Mouse (Mus musculus) ovary, postnatal 14 days (tissue): ENCODE data around the gene Cadm1.
A peak's percentile ranks its signal among the peaks of the same experiment; 100 is the strongest.

ENCODE experiments used
- DNase-seq: peaks from one replicate; pipeline ENCODE4 v3.0.0; 2022; ENCODE audit warnings: low spot score

Gene Cadm1

DNA sequence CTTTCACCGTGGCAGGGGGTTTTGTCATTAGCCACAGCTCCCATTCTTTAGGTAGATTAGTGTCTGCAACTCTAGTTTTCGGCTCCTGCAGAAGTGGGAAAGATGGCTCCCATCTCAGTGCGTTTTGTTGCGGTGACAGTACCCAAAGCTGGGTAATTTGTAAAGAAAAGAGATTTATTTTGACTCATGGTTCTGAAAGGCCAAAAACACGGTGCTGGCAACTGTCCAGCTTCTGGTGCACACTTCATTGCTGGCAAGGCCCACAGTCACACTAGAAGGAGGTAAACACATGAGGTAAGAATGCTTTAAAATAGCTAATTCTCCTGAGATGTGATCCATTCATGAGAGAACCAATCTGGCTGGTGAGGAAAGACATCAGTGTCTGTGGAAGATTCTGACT is 18.9 kb downstream of the Cadm1 start:
- no peak for DNase-seq

DNA sequence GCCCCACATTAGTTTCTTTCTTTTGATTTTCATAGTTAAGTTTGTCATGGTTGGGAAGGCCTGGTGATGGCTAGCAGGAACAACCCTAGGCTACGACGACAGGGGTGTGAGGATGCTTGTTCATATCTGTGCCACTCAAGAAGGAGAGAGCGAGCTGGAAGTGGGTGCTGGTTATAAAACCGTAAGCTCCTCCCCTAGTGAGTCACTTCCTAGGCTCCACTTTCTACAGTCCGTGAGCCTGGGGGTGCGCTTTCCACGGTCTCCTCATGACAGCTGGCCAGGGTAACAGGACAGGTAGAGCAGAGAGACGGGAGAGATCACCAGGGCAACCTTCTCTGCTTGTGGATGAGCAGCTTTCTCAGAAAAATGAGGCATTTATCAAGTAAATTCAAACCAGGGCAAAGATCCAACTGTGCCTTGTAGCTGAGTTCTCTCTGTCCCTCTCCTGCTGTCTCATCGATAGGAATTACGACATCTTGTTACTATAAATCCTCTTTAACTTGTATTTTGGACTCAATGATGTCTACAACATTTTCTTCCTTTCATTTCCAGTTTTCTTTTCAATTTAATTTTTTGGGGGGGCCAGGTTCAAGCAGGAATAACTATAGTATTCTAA is 23.1 kb downstream of the Cadm1 start:
- DNase-seq: no peak

DNA sequence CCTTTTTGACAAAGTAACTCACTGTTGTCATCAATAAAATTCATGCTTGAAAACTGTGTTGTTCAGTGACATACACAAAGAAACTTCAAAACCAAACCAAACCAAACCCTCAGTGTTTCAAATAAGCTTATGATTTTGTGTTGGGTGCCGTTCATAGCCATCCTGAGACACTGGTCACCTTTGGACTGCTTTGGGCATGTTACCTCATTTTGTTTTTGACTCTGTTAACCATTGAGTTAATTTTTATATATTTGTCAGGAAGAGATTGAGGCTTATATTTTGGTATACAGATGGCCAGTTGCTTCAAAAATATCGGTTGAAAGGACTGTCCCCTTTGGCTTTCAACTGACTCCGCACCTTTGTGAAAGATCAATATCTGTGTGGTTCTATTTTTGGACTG is 30.8 kb downstream of the Cadm1 start:
- DNase-seq: no peak

DNA sequence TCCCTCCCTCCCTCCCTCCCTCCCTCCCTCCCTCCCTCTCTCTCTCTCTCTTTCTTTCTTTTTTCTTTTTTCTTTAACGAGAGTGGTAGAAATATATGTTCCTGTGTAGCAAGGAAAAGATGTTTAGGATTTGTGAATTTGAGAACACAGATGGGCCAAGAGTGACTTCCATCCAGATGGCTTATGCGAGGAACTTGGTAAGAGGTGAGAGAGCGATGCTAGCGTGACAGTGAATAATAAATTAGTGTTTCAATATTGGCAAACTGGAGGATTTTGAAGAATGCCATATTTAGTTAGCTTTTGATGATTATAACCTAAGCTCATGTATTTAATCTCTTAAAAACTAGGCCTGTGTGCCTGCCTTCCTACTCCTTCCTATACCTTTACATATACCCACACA is 31.6 kb downstream of the Cadm1 start:
- DNase-seq: no peak

DNA sequence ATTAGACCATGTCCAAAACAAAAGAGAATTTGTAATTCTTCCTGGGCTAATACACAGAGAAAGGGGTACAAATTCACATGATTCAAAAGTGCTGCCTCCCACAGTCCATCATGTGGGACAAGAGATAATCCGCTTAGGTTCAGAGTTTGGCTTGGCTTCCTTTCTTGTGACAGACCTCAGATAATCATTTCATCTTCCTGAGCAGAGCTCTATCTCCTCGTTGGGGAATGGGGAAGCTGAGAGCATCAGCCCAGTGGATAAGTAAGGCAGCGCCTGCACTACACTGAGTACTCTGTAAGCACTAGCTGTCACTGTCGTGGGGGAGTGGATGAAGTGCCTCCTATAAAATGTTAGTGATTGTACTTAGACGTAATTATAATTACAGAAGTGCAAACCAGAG is 35.1 kb downstream of the Cadm1 start:
- DNase-seq: no peak

DNA sequence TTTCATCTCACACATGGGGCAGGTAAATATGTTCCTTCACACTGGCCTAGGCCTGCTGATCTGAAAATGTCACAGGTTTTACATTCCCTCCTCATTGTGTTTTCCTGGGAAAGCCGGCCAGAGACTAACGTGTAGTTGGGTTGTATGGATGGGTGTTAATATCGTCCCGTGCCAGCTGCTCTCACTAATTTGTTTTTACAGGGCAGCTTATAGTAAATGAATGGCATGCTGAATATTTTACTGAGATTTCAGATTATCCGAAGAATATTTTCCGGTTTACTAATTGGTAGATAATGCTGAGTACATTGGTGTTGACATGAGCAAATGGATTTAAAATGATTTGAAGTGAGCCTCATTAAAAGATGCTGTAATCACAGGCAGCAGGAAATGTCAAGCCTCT is 37.9 kb downstream of the Cadm1 start:
- DNase-seq: no peak

DNA sequence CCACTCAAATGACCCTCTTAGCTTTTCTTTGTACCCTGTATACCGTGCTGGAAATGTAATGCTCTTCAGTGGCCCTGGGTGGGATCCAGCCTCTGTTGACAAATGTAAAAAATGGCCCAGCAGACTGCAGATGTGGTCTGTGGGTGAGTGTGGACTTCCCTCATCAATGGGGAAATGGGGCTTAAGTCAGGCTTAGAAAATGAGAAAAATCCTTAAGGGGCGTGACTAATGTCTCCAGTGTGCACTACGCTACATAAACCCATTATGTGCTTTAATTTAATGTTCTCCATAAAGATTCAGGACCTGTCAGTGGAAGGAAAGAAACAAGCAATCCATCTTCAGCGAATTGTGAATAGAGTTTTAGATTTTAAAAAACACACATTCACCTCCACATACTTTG is 40.2 kb downstream of the Cadm1 start:
- no peak for DNase-seq

DNA sequence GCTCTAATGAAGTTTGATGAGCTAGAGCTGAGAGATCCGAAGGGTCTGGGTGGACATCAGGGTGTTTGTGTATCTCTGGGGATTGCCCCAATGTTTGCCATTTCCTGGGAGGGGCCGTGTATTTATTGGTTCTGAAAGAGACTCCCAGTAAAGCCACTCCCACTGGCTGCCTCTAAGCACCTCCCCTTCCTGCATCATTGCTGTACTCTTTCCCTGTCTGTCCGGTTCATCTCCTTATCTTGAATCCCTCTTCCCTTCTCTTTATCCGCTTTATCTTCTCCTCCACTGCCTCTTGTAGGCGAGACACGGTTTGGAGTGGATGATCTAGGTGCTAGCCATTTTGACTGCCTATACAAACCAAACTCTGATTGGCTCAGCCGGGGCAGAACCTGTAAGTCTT is 41.5 kb downstream of the Cadm1 start:
- DNase-seq: no peak

DNA sequence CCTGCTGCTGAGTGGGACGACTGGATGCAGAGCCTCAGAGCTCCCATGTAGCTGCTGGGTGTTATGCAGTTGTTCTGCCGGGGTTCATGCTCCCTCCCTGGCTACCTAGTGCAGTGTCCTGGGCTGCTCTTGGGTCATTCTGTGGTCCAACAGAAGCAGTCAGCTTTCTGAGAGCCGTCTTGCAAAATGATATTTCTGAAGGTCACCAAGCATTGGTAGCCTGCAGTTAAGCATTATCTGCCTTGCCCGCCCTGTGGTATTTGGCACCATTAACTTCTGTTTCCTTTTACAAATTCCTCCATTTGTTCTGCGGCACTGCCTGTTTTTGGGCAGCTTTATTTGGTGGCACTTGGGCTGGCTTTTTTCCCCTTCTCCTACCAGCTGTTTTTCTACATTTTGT is 42.2 kb downstream of the Cadm1 start:
- DNase-seq: no peak

DNA sequence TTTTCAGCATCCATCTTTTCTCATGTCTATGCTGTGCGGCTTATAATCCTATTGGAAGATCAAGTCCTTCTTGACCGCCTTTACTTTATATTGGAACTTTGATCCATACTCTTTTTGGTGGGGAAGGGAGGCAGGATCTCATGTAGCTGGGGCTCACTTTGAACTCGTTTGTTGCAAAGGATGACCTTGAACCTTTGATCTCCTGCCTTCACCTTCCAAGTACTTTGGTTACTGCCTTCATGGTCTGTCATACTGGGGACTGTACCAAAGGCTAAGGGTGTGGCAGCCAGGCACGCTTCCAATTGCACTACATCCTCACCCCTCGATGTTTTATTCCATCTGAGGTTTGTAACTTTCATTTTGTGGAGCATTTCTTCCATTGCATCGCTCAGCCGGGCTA is 43.5 kb downstream of the Cadm1 start:
- DNase-seq: no peak

DNA sequence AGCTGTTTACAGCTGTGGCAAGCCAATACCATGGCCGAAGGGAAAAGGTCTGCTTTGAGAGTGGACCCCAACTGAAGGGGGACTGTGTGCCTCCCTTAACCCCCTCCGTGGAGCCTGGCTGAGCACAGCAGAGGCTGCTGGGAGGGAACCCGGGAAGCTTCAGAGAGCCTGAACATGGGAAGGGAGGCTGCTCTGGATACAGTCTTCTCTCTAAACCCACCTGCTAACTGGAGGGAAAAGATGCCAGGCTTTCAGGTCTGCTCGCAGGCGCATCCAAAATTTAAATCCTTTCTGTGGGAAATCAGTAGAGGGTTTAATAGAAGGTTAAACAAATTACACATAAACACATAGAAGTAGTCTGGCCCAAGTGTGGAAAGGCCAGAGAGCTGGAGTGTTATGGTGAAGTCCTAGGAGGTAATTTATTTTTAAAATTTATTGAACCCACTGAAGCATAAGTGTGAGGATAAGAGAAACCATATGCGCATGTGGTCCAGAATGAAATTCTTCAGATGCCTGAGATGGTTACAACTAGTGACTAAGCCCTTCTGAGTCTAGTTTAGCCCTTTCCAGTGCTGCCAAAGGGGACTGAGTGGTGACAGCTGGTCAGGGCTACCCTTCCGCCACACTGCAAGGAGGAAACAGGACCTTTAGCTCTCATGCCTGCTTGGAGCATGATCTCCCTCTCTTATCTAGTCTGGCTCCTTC is 44.9 kb downstream of the Cadm1 start:
- no peak for DNase-seq

DNA sequence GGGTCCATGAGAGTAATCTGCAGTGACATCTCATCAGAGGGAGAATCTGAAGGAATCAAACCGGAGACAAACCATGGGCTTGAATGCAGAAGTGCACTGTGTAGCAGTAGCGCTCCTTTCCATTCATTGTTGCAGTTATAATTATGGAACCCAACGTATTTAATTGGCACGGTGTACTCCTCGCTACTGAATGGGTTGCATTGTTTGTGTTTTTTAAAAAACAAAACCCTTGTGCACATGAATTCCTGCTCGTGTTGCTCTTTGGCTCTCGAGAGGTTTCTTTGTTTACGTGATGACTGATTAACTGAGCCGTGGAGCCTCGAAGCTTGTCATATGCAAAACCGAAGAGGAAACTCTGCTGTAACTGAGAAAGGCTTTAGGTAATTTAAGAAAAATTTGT is 45.8 kb downstream of the Cadm1 start:
- no peak for DNase-seq

DNA sequence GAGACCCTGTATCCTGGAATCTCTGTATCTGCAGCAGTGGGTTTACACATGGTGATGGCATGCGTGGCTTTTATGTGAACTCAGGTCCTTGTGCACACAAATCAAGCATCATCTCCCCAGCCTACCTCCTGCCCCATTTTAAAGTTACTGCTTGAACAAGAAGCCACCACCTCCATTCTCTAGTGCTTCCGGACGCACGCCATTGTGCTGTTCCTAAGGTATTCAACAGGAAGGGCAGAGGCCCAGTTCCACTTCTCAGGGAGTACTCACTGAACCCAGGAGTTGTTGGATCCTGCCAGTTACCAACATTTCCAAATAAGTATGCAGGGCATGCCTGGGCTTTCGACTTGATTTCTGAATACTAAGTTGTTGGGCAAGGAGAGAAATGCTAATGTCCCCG is 49.5 kb downstream of the Cadm1 start:
- no peak for DNase-seq

DNA sequence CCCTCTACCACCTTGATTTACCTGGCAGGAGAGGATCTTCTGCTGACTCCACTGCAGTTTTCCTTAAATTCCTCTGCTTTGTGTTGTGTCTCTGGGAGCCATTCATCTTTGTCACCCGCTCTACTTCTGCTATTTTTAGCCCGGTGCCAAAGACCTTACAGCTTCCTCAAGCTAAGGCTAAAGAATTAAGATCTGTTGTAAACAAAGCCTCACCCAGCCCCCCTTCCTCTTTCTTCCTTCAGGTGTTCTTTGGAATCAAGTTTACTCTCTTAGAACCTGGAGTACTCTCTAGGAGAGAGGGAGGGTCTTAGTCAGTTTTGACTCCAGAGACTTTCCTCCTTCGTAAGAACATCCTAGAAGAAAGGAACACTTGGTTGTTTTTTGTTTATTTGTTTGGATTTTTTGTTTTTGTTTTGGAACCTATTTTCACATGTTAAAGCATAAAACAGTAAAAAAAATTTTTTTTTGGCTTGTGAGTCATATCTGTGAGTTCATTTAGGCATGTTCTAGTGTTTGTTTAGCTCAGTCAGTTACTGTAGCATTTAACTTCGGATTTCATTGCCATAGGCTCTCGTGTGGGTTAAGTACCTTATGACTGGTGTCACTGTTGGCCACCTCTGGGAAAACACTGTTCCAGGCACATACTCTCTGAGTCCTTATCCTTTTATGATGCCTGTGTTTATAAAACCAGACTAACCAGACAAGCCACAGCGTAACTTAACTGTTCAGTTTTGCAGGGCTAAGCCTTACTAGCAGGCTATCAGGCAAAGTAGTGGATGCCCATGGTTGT is 51.8 kb downstream of the Cadm1 start:
- no peak for DNase-seq

DNA sequence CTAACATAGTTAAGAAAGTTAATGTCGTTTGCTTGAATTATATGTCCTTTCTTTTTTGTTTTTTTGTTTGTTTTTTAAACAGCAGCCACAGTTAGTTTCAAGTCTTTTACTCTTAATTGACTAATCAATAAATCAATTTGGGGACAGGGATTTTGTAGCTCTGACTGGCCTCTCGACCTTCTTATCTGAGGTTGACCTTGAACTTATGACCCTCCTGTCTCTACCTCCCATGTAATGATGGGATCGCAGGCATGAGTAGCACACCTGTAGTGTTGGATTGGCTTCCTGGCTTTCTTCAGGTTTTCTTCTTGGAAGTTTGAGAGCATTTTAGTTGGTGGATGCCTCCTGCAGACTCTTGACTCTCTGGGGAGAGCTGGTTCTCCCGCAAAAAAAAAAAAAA is 53.3 kb downstream of the Cadm1 start:
- no peak for DNase-seq

DNA sequence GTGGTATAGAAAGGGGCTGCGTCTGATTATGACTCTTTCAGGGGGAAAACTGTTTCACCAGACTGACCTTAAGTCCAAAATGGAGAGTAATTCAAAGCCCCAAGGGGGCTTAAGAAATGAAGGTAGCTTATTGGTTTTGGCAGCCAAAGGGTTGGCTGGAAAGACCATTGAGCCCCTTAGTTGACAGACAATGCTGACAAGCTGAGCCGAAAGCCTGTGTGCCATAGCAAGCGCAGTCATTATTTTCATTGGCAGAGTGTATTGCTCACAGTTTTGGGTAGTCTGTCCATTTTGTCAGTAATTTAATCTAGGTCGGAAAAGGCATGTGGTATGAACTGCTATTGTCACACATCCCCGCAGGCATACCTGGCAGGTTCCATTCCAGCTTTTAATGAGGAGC is 56.2 kb downstream of the Cadm1 start:
- no peak for DNase-seq

DNA sequence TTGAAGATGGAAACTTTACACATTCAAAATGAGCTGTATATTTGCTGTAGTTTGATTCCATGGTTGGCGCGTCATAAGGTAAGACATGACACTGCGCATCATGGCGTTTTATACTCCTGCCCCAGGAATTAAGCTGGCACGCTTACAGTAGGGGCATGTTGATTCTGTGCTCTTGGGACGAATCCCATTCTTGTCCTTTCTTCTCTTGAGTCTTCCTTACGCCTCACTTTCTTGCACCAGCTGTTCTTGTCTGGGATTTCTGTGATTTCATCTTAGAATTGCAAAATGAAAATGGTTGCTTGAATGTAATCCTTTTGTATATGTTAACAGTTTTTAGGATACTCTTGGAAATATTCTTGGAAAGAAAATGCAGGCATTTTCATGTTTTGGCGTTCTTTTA is 56.9 kb downstream of the Cadm1 start:
- no peak for DNase-seq

DNA sequence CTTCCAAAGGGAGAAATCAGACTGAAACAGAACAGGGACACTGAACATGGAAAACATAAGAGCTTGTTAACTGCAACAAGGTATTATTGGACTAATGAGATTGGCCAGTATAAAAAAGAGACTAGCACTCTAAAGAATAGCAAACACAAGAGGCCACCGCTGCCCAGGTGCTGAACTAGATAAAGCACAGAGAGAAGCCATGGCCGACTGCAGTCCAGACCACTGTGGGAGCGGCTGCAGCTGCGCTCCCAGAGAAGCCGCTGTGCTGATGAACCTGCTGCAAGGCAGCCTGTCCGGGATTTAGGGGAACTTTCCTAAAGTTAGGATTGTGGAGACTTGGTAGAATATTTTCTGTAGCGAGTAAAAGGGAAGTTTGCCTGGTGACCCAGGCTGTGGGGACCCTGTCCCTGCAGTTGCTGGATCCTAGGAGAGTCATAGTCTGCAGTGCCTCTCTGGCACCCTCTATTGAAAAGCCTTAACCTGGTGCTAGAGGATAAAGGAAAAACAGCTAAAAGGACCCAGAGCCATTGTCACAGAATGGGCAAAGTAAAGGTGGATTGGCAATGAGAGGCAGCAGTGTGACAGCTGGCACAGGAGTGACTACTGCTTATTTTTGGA is 57.7 kb downstream of the Cadm1 start:
- peak; percentile 12 for DNase-seq

DNA sequence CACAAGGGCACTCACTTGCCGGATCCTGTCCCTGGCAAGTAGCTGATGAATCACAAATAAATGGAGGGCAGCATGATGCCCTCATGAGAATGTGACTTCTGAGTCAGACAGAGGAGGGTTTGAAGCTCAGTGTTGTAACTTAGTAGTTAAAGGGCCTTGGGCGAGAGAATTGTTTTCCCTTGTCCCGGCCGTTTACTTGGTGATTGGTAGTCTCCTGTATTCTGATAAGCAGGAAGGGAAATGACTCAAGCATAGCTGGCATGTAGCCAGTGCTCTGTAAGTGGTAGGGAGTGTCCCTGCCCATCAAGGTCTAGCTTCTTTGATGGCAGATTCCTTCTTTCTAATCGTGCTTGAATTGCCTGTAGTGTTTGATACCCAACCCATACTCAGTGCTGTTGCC is 59.9 kb downstream of the Cadm1 start:
- DNase-seq: peak; percentile 23

DNA sequence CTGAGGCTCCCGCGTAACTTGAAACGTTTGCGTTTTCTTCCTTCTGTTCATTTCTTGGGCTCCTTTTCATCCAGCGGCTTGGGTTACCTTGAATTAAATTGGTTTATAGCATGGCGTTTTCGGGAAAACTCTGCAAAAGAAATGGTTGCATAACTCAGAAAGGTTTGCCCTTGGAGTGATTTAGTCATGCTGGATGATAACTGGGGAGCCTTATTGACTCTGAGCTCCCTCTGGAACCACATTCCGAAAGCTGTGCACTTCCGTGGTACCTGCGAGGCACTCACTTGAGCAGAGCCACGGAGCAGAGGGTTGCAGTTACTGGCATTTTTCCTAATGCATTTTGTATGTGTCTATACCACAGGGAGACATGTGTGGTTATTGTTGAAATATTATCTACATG is 71.6 kb downstream of the Cadm1 start:
- DNase-seq: no peak

DNA sequence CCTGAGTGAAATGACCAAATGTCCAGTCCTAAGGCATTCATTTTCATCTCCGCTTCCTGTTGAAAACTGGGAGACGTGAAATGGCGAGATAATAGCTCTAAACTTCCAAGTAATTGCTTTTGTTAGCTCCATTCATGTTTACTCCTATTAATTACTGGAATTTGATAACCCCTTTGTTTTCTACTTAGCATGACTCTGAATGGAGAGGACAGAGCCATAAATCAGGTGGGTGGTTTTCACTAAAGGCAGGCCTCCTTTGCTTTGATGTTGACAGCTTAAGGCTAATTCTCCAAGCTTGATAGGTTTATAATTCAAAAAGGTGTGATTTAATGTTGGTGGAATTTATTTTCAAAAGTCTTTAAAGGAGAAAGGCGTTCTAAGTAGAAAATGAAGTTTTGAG is 74.0 kb downstream of the Cadm1 start:
- no peak for DNase-seq

DNA sequence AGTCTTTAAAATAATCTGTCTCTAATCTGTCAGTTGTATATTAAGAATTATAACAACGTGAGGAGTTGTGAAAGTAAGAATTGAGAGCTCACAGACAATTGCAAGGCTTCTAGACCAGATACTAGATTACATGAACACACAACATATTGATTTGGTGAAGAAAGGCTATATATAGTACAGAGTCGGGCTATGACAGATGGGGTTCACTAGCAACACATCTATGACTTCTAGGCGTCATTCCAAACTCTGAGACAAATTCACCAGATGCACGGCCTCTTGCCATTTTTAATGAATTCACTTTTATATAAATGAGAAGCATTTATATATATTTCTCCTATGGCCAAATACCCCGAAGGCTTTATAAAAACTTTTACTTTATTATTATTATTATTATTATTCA is 75.7 kb downstream of the Cadm1 start:
- DNase-seq: no peak

DNA sequence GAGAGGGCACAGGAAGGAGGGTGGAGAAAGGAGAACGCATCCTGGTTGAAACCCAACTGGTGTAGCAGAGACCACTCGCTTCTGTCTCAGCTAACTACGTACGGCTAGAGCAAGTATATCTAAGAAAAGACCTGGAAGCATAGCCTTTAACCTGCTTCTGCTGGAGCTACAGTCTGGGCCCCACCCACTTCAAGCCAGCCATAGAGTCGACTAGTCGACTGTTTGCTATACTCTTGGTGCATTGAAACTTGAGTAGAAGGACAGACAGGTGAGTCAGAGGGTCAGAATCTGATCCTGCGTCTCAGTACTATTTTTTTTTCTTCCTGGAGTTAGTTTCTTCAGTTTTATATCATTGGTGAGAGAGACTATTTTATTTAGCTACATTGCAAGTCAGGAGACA is 78.5 kb downstream of the Cadm1 start:
- DNase-seq: no peak
